Mouse (Mus musculus) bone marrow macrophage, adult 2 months (primary cell): ENCODE data around the gene Tbata.

ENCODE experiments used
- CTCF ChIP-seq: IDR thresholded peaks from 2 replicates; pipeline ENCODE4 v1.5.1; 2012; ENCODE audit warnings: low read depth, mild to moderate bottlenecking, low read length, moderate library complexity
- POLR2A ChIP-seq: IDR thresholded peaks from 2 replicates; pipeline ENCODE4 v1.6.1; 2012; ENCODE audit warnings: mild to moderate bottlenecking, low read depth, low read length, borderline replicate concordance

GRCm38 (mm10) chr10:61176221-61176790 lies 4.6 kb downstream of the Tbata start:
- TF ChIP-seq CTCF = no peak
- TF ChIP-seq POLR2A = no peak
